Mouse (Mus musculus) spleen, embryonic (tissue): ENCODE measurements around the gene Krtap9-3.

ENCODE experiments used
- CTCF ChIA-PET: fragments of 350-600 bp; sonication (Branson Sonifier 250); formaldehyde crosslinking; loops from one replicate; lab custom pipeline; 2022; lab: Charles Lee

Gene Krtap9-3

DNA sequence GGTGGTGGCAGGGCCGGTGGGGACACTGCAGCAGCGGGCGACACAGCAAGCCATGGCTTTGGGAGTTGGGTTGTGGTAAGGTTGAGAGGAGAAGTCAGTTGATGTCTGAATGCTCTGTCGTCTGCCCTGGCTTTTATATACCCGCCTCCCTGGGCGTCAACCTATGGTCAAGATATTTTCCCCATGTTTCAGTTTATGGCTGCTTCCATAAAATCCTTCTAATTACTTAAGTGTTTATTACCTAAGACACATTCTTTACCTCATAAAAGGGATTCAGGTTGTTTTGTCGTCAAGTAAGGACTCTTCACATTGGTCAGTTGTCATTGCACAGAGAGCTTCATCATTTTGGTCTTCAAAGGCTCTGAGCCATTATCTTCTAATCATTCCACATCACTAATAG, 31.4 kb downstream of the Krtap9-3 start, which contains the start of gene Krtap3-1:
Krtap3-1 (minus strand) TSS at position 101 of the 400 bp plus-strand sequence.
- CTCF ChIA-PET: no interaction called here

- CTCF ChIA-PET: no interaction called here
Observed at GRCm38 (mm10) chr11:99562580-99562979, 35.3 kb downstream of the Krtap9-3 start.

DNA sequence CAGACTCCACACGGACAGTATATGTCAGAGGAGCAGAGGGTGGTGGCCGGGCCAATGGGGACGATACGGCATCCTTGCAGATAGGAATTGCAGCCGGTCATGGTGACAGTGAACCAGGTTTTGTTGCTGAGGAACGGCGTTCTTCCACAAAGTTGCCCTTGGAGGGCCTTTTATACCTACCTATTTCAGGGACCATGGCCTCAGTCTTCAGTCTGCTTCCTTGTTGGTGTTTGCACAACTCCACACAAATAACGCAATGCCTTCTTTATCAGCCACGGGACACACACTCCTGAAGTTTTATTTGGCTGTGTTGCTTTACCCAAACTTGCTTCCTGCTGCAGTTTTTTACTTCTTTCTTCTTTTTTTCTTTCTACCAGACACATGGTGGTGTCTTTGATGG, 38.5 kb downstream of the Krtap9-3 start, which contains the start of gene Gm11939:
Gm11939 (minus strand) TSS at position 101 of the 400 bp plus-strand sequence.
- CTCF ChIA-PET: no interaction called here

GRCm38 (mm10) chr11:99557976-99558745, 39.7 kb downstream of the Krtap9-3 start:
- CTCF ChIA-PET: no interaction called here

DNA sequence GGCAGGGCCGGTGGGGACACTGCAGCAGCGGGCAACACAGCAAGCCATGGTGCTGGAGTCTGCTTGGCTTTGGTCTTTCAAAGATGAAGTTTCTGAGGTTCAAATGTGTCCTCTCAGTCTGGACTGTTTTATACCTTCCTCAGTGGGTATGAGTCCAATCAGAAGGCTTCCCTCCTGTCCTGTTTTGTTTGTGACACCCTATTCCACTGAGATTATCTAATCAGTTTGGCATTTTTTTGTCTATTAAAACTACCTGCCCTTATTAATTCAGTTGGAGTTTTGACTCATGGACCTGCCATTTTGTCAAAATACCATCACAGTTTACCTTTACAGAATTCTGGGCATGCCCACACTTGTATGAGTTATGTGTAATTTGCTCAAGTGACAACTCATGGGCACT, 41.2 kb downstream of the Krtap9-3 start, which contains the start of gene Krtap3-2:
Krtap3-2 (minus strand) TSS at position 101 of the 400 bp plus-strand sequence.
- CTCF ChIA-PET: no interaction called here

GRCm38 (mm10) chr11:99556195-99556594, 41.7 kb downstream of the Krtap9-3 start:
- CTCF ChIA-PET: no interaction called here

DNA sequence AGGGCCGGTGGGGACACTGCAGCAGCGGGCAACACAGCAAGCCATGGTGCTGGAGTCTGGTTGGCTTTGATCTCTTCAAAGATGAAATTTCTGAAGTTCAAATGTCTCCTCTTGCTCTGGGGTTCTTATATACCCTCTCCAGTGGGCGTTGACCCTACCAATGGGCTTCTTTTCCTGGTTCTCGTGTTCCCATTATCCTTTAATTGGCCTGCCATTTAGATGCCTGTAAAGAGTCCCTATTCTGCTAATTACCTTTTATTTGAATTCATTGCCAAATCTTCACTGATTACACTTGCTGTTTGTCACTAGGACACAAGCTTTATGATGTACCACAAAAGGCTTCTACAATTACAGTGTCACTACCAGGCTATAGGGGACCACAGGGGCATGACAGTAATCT, 47.1 kb downstream of the Krtap9-3 start, which contains the start of gene Krtap3-3:
Krtap3-3 (minus strand) TSS at position 101 of the 400 bp plus-strand sequence.
- CTCF ChIA-PET: no interaction called here

- CTCF ChIA-PET: no interaction called here
Observed at GRCm38 (mm10) chr11:99547892-99548291, 50.0 kb downstream of the Krtap9-3 start.
